Mouse (Mus musculus) ES-E14 (cell line): ENCODE measurements around the gene Chmp5.

Source experiments
- HCFC1 ChIP-seq: IDR thresholded peaks from 2 replicates; pipeline ENCODE4 v1.6.1; 2012; ENCODE audit warnings: low read length, inconsistent platforms, borderline replicate concordance; ENCODE audit not compliant: insufficient read depth
- MAFK ChIP-seq: IDR thresholded peaks from 2 replicates; pipeline ENCODE4 v1.6.1; 2014; ENCODE audit warnings: mild to moderate bottlenecking, low read depth, low read length, inconsistent platforms; ENCODE audit not compliant: insufficient read depth
- ZC3H11A ChIP-seq: IDR thresholded peaks from 2 replicates; pipeline ENCODE4 v1.6.1; 2012; ENCODE audit warnings: low read depth, mild to moderate bottlenecking, inconsistent platforms, low read length, borderline replicate concordance
- ZNF384 ChIP-seq: IDR thresholded peaks from 2 replicates; pipeline ENCODE4 v1.6.1; 2012; ENCODE audit warnings: low read depth, low read length, inconsistent platforms

GRCm38 (mm10) chr4:40979430-40979829 is 31.2 kb downstream of the Chmp5 start:
- TF ChIP-seq MAFK (no peak), HCFC1 (no peak), ZNF384 (no peak), ZC3H11A (no peak)
